Mouse (Mus musculus): ENCODE measurements around the gene Cox7a1.
A peak's percentile ranks its signal among the peaks of the same experiment; 100 is the strongest.
"Not testable (repeated sequence)": the region's sequence is repeated elsewhere in the genome, so short reads cannot be mapped to it uniquely, and the experiment has no call there.

Gene Cox7a1

GRCm38 (mm10) chr7:30204380-30204779, 20.4 kb downstream of the Cox7a1 start:
- TF ChIP-seq CTCF (conservative IDR thresholded peaks at IDR 0.05; ENCODE audit: low read length), result 0 out of 2 replicates have a peak, but pooled peaks have one; percentile 4
- TF ChIP-seq NANOG (IDR thresholded peaks at IDR 0.05; ENCODE audit: borderline replicate concordance, low read length), result no peak
- no peak for TF ChIP-seq POU5F1 (IDR thresholded peaks at IDR 0.05; ENCODE audit: borderline replicate concordance, low read length)
- H3K4me1 ChIP-seq (replicated peaks; ENCODE audit: low read depth, low read length), result peaks cover 53% of the 10 kb centered on the region
- H3K36me3 ChIP-seq (ENCODE audit: insufficient read depth, low read length), result no peaks in the 10 kb centered on the region
- H3K9me3 ChIP-seq (ENCODE audit: low read length), result no peaks in the 10 kb centered on the region
- H3K4me3 ChIP-seq (replicated peaks; ENCODE audit: low read length), result peak overlapping the region; percentile 0; the same call in 1 of the 2 replicates
- H3K27me3 ChIP-seq (ENCODE audit: insufficient read depth, low read length), result no peaks in the 10 kb centered on the region

GRCm38 (mm10) chr7:30205383-30205782, 21.4 kb downstream of the Cox7a1 start:
- no peaks in the 10 kb centered on the region for H3K27me3 ChIP-seq (ENCODE audit: insufficient read depth, low read length)
- no peak for TF ChIP-seq NANOG (IDR thresholded peaks at IDR 0.05; ENCODE audit: borderline replicate concordance, low read length)
- no peak for TF ChIP-seq POU5F1 (IDR thresholded peaks at IDR 0.05; ENCODE audit: borderline replicate concordance, low read length)
- peak; percentile 81 for TF ChIP-seq CTCF (conservative IDR thresholded peaks at IDR 0.05; ENCODE audit: low read length)
- no peaks in the 10 kb centered on the region for H3K36me3 ChIP-seq (ENCODE audit: insufficient read depth, low read length)
- H3K4me3 ChIP-seq (replicated peaks; ENCODE audit: low read length), result no peak overlapping the region
- H3K4me1 ChIP-seq (replicated peaks; ENCODE audit: low read depth, low read length), result peaks cover 46% of the 10 kb centered on the region
- H3K9me3 ChIP-seq (ENCODE audit: low read length), result no peaks in the 10 kb centered on the region

DNA sequence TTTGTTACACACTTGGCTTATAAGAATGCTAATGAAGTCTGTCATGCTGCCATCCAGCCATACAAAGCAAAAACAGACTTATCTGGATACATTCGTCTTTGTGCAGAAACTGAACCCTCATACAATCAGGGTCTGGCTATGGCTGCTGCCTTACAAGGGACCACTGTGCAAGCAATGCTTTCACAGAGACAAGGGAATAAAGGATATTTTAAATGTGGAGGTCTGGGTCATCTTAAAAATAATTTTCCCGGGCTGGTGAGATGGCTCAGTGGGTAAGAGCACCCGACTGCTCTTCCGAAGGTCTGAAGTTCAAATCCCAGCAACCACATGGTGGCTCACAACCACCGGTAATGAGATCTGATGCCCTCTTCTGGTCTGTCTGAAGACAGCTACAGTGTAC, 22.4 kb downstream of the Cox7a1 start:
- not testable (repeated sequence) for H3K4me3 ChIP-seq (replicated peaks; ENCODE audit: low read length); H3K9me3 ChIP-seq (ENCODE audit: low read length); H3K27me3 ChIP-seq (ENCODE audit: insufficient read depth, low read length); H3K36me3 ChIP-seq (ENCODE audit: insufficient read depth, low read length)
- peaks cover 43% of the 10 kb centered on the region for H3K4me1 ChIP-seq (replicated peaks; ENCODE audit: low read depth, low read length)

GRCm38 (mm10) chr7:30211025-30211424, 27.1 kb downstream of the Cox7a1 start:
- Histone ChIP-seq H3K27me3 (ENCODE audit: insufficient read depth, low read length) (no peaks in the 10 kb centered on the region), H3K4me1 (replicated peaks; ENCODE audit: low read depth, low read length) (peaks cover 12% of the 10 kb centered on the region), H3K36me3 (ENCODE audit: insufficient read depth, low read length) (peaks cover 5% of the 10 kb centered on the region; the same call in 1 of the 2 replicates), H3K9me3 (ENCODE audit: low read length) (peaks cover 40% of the 10 kb centered on the region), H3K4me3 (replicated peaks; ENCODE audit: low read length) (no peak overlapping the region)
- TF ChIP-seq POU5F1 (IDR thresholded peaks at IDR 0.05; ENCODE audit: borderline replicate concordance, low read length), result no peak
- no peak for TF ChIP-seq NANOG (IDR thresholded peaks at IDR 0.05; ENCODE audit: borderline replicate concordance, low read length)
- TF ChIP-seq CTCF (conservative IDR thresholded peaks at IDR 0.05; ENCODE audit: low read length), result no peak

DNA sequence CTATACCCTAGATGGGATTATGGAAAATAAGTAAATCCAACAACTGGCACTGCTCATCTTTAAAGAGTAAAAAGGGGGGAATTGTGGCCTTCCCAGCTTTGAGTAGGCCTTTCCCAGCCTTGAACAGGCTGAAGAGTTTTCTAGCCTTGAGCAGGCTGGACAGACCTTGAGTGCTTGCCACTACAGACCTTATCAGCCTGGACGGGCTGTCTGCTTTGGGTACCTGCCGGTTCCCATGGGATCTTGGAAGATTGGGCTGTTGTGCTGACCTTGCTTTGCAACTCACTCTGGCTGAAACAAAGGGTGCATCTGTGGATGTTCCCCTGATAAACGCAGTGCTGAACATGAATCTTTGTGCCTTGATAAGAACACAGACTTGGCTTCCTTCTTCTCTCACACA, 29.9 kb downstream of the Cox7a1 start:
- no peaks in the 10 kb centered on the region for H3K27me3 ChIP-seq (ENCODE audit: insufficient read depth, low read length)
- H3K36me3 ChIP-seq (ENCODE audit: insufficient read depth, low read length), result peaks cover 5% of the 10 kb centered on the region; the same call in 1 of the 2 replicates
- peaks cover 40% of the 10 kb centered on the region for H3K9me3 ChIP-seq (ENCODE audit: low read length)
- H3K4me3 ChIP-seq (replicated peaks; ENCODE audit: low read length), result no peak overlapping the region
- TF ChIP-seq CTCF (conservative IDR thresholded peaks at IDR 0.05; ENCODE audit: low read length) (no peak), POU5F1 (IDR thresholded peaks at IDR 0.05; ENCODE audit: borderline replicate concordance, low read length) (no peak), NANOG (IDR thresholded peaks at IDR 0.05; ENCODE audit: borderline replicate concordance, low read length) (no peak)
- peaks cover 22% of the 10 kb centered on the region for H3K4me1 ChIP-seq (replicated peaks; ENCODE audit: low read depth, low read length)

DNA sequence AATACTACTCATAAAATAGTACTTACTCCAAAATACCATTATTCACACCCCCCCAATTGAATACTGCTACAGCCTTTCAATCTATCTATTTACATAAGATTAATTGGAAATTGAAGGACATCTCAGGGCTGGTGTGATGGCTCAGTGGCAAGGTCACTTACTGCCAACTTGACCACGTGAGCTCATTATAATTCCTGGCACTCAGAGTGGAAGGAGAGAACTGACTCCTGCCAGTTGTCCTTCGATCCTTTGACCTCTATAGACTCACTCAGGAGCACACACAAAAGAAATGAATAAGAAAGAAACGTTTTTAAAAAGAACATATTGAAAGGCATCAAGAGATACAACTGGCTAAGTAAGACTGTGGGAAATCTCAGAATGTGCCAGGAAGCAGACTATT, 31.9 kb downstream of the Cox7a1 start:
- TF ChIP-seq POU5F1 (IDR thresholded peaks at IDR 0.05; ENCODE audit: borderline replicate concordance, low read length) (no peak), NANOG (IDR thresholded peaks at IDR 0.05; ENCODE audit: borderline replicate concordance, low read length) (no peak; the same call in 1 of the 2 replicates), CTCF (conservative IDR thresholded peaks at IDR 0.05; ENCODE audit: low read length) (no peak)
- H3K27me3 ChIP-seq (ENCODE audit: insufficient read depth, low read length), result no peaks in the 10 kb centered on the region
- no peak overlapping the region for H3K4me3 ChIP-seq (replicated peaks; ENCODE audit: low read length)
- peaks cover 39% of the 10 kb centered on the region for H3K9me3 ChIP-seq (ENCODE audit: low read length)
- peaks cover 28% of the 10 kb centered on the region for H3K4me1 ChIP-seq (replicated peaks; ENCODE audit: low read depth, low read length)
- H3K36me3 ChIP-seq (ENCODE audit: insufficient read depth, low read length), result peaks cover 5% of the 10 kb centered on the region; the same call in 1 of the 2 replicates

- H3K9me3 ChIP-seq (ENCODE audit: low read length), result peaks cover 30% of the 10 kb centered on the region
- H3K27me3 ChIP-seq (ENCODE audit: insufficient read depth, low read length), result no peaks in the 10 kb centered on the region
- H3K4me3 ChIP-seq (replicated peaks; ENCODE audit: low read length), result no peak overlapping the region
- peaks cover 5% of the 10 kb centered on the region; the same call in 1 of the 2 replicates for H3K36me3 ChIP-seq (ENCODE audit: insufficient read depth, low read length)
- peaks cover 28% of the 10 kb centered on the region for H3K4me1 ChIP-seq (replicated peaks; ENCODE audit: low read depth, low read length)
- TF ChIP-seq CTCF (conservative IDR thresholded peaks at IDR 0.05; ENCODE audit: low read length), result peak; percentile 54
- TF ChIP-seq POU5F1 (IDR thresholded peaks at IDR 0.05; ENCODE audit: borderline replicate concordance, low read length), result no peak
Measured at GRCm38 (mm10) chr7:30216723-30217151, 32.8 kb downstream of the Cox7a1 start.

GRCm38 (mm10) chr7:30217277-30217676, 33.3 kb downstream of the Cox7a1 start:
- TF ChIP-seq POU5F1 (IDR thresholded peaks at IDR 0.05; ENCODE audit: borderline replicate concordance, low read length) (no peak), CTCF (conservative IDR thresholded peaks at IDR 0.05; ENCODE audit: low read length) (no peak), NANOG (IDR thresholded peaks at IDR 0.05; ENCODE audit: borderline replicate concordance, low read length) (no peak)
- peaks cover 25% of the 10 kb centered on the region for H3K9me3 ChIP-seq (ENCODE audit: low read length)
- H3K27me3 ChIP-seq (ENCODE audit: insufficient read depth, low read length), result no peaks in the 10 kb centered on the region
- H3K36me3 ChIP-seq (ENCODE audit: insufficient read depth, low read length), result peaks cover 5% of the 10 kb centered on the region; the same call in 1 of the 2 replicates
- H3K4me1 ChIP-seq (replicated peaks; ENCODE audit: low read depth, low read length), result peaks cover 28% of the 10 kb centered on the region
- H3K4me3 ChIP-seq (replicated peaks; ENCODE audit: low read length), result no peak overlapping the region

GRCm38 (mm10) chr7:30219293-30220007, 35.5 kb downstream of the Cox7a1 start:
- H3K4me3 ChIP-seq (replicated peaks; ENCODE audit: low read length), result peak overlapping the region; percentile 75
- H3K27me3 ChIP-seq (ENCODE audit: insufficient read depth, low read length), result no peaks in the 10 kb centered on the region
- TF ChIP-seq NANOG (IDR thresholded peaks at IDR 0.05; ENCODE audit: borderline replicate concordance, low read length), result no peak
- no peak for TF ChIP-seq CTCF (conservative IDR thresholded peaks at IDR 0.05; ENCODE audit: low read length)
- TF ChIP-seq POU5F1 (IDR thresholded peaks at IDR 0.05; ENCODE audit: borderline replicate concordance, low read length), result no peak
- peaks cover 14% of the 10 kb centered on the region for H3K36me3 ChIP-seq (ENCODE audit: insufficient read depth, low read length)
- peaks cover 3% of the 10 kb centered on the region for H3K9me3 ChIP-seq (ENCODE audit: low read length)
- peaks cover 34% of the 10 kb centered on the region for H3K4me1 ChIP-seq (replicated peaks; ENCODE audit: low read depth, low read length)

Data from E14TG2a.4 (cell line).